Mouse (Mus musculus) yolk sac, embryonic 10.5 days (tissue): ENCODE results near the gene Auts2.
A peak's percentile ranks its signal among the peaks of the same experiment; 100 is the strongest.

Experiments used
- DNase-seq: peaks from one replicate; pipeline ENCODE4 v3.0.0-alpha.2; 2017; ENCODE audit warnings: low spot score

Auts2 gene

DNA sequence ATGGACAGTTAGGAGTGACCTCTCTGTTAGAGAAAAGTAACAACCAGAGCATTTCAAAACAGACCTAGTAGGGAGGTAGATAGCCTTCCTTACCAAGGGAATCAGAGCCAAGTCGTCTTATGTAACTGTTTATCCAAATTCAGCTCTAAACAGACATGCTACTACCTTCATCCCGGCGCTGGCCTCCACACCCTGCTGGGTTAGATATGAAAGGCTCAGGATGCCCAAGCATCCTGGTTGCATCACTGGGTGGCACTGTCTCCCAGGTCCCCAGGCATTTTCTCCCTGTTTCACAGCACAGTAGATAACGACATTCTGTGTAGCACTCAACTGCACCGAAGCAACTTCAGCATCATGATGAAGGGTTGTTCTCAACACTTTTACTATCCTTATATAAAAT, 154.4 kb downstream of the Auts2 start:
- DNase-seq, result no peak

DNA sequence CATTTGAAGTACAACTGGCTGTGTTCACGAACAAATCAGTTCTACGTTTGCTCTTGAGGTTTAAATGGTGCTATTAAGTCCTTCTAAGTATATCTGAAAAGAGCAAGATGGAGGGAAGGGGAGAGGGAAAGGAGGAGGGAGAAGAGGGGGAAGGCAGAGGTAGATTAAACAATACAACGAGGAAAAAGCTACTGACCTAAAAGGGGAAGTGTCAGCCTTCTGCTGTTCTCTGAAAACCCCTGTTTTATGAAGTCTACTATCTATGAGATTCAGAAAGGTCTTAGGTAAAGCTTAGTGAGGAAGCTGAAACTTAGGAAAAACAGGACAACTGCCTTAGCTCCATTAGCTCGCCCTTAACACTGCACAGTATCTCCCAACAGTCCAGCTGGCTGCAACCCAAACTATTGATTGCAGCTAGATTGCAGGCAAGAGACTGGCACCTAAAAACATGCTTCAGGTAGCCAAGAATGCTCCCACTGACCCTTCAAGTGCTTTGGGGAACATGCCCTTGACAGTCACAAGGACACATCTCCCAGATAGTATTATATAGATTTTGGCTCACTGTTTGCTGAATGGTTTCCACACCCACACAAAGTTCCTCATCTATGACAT, 157.8 kb downstream of the Auts2 start:
- no peak for DNase-seq

DNA sequence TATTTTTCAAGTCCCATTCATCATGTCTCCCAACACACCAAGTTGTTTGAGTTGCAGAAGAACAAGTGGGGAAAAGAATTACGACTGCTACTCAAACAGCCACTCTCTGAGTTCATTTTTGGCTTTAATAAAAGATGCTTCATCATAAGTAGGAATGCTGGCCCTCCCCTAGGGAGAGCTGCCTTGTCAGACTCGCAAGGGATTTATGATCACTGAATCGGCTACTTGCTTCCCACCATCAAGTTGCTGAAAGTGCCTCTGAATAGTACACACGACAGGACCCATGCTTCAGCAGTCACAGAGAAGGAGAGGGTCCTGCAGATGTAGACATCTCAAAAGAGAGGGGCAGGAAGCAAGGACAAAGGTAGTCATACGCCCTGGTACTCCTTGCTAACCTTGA, 162.9 kb downstream of the Auts2 start:
- no peak for DNase-seq

DNA sequence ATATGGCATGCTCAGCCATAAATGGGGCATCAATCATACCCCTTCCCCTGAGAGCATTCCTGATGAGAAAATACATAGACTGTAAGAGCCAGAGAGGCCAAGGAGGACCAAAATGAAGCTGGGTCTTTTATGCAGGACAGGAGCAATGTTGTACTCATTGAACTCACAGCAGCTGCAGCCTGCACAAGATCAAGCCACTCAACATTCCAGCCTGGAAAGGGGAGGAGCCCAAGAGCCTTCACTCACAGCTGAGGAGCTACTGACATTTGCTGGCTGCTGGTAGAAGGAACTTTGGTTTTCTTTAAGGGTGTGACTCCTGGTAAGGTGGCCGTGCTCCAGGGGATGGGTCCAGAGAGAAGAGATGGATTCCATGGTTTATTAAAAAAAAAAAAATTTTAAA, 164.2 kb downstream of the Auts2 start:
- DNase-seq, result no peak

DNA sequence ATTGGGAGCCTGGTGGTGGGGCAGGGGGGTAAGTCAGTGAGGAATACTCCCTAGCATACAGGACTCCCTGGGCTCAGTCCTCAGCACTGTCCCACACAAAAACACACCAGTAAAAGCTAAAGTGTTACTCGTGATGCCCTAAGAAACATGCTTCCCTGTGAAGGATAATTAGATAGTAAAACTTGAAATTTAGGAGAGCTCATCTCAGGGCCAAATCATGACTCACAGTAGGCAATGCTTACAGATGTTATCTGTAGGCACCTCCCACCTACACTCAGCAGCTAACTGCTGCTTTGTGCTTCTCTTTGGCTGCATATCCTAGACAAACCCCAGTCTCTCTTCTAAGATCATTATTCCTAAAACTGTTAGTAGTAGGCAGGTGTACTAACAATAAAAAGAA, 168.0 kb downstream of the Auts2 start:
- no peak for DNase-seq

DNA sequence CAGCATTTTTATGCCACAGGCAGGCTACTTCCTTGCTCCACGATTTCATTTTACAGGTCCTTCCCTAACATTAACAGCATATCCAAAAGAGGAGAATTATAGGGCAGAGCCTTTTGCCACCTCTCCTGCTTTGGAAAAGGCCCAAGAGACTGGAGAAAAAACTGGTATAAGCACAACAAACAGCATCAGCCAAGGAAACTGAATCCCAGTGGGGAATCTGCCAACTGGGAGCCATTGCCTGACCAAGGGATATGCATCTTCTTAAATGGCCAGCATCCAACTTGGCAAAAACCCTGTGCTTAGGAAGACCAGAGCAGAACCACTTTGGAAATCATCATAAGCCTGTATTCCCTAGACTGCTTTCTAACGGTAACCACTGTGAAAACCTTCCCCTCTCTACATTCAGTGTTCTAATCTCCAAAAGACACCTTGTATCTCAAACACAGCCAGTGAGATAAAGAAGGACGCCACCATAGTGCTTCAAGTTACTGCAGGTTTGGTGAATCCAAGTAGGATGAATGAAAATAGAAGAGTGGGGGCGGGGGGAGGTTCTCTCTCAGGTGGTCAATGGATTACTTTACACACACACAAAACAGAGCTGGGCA, 169.6 kb downstream of the Auts2 start:
- DNase-seq, result no peak

DNA sequence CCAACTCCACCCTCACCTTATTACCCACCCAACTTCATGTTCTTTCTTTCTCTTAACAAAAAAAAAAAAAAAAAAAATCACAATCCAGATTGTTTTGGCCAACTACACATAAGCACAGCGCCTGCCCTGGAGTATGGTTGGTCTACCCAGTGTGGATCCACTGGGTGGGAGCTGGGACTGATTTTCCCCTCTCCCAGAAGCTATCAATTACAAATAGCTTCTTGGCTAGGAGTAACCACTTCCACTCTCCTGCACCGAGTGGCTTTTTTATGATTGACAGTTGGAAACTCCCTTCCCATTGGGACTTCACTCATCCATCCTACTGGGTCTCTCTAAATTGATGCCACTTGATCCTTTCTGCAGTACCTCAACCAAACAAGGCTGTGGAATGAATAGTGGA, 170.5 kb downstream of the Auts2 start:
- DNase-seq, result no peak

DNA sequence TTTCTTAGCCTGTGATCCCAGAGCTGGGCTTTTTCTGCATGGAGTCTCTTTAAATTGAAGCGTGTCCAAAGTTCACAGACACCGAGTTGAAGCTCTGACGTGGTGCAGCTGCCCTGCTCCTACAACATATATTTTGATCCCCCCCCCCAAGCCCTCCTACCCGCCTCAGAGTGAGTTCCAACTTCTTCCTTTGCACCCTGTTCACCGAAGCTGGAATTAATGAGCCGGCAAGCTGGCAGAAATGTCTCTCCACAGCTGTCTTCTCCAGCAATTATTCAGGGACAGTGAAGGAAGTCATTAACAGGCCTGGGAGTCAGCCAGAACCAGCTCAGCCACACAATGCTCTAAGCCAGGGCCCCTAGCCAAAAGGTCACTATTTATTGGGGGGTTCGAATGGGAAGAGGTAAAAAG, 174.5 kb downstream of the Auts2 start:
- DNase-seq, result peak; percentile 26

DNA sequence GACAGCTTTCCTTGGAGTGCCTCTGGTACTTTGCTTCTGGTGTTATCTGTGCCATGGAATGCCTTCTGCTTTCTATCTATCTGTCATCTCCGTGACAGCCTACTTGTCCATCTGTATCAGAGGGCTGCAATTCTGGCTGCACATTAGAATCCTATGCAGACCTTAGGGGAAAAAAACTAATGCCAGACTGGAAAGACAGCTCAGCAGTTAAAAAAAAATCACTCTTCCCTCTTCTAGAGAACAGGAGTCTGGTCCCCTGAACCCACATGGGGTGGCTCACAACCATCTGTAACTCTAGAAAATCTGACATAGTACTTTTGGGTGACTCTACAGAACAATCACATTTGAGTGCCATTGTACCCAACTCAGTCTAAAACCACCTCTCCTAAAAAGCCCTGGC, 181.9 kb downstream of the Auts2 start:
- DNase-seq, result no peak

DNA sequence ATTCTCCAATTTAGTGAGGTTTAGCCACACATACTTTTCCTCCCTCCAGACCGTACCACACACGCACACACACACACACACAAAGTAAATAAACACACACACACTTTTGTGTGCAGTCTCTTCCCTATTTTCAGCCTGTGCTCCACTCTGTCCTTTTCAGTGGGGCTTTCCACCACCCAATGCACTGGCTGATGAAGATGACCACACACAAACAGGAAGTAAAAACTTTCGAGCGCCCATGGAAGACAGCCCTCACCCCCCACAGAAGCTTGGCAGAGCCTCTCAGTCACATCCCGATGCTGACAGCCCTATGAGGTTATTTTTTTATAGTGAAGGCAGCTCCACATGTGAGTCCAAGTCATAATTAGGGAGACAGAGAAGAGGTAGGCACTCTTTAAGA, 185.4 kb downstream of the Auts2 start:
- no peak for DNase-seq

DNA sequence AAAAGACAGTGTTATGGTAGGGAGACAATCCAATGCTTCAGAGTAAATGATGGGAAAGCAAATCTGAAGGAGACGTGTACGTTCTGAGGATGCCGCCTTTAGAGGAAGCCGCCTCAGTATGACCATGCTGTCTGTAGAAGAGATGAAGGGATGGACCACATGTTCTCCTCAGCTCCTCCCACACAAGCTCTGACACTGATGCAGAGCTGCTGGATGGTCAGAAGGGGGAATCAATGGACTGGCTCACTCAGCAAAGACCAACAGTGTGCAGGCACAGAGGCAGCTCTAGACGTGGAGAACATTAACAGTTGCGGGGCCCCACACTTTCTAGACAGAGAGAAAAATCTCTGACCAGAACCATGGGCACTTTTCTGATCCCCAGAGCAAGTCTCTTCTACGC, 187.2 kb downstream of the Auts2 start:
- DNase-seq, result no peak

DNA sequence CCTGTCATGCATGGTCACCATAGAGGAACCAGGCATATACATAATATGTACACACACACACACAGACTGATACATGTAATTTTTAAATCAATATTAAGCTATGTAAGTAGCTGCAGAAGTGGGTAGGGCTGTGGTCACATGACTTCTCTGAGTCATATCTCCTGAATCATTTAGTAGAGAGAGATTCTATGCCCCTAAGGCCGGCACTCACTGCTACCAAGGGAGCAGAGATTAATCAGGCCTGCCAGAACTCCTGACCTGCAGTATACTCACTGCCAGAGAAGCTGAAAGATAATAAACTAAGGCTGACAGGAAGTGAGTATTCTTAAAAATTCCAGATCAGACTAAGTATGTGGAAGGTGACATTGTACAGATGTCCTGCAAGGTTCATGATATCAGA, 190.7 kb downstream of the Auts2 start:
- no peak for DNase-seq

DNA sequence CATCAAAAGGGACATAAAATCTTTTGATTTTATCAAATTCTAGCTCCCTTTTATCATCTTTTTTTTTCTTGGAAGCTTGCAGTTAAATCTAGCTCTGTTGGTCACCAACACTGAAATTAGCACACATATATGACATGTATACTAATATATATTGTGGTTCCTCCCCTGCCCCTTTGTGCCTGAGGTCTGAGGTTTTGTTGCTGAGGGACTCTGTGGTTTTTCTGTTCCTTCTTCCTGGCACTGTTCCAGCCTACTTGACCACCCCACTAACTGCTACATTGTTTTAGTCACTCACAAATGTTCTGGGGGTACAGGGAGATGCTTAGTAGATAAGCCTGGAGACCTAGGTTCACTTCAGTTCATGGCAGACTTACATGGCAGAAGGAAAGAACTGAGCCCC, 192.0 kb downstream of the Auts2 start:
- no peak for DNase-seq

DNA sequence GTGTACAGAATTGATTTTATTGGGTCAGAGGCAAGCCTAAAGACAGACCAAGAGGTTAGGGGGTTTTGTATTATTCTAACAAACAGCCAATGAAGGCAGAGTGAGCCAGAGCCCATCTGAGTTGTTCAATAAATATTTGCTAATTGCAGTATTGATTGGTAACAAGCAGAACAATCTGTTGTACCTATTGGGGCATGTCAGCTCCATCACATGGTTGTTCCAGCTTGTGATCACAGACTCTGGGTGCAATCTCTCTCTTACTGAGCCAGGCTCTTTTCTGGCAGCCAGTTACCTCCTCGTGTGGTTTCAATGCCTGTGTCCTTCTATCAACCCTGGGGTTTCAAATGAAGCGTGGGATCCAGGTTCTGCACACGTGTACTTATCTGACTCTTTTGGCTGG, 201.8 kb downstream of the Auts2 start:
- no peak for DNase-seq

DNA sequence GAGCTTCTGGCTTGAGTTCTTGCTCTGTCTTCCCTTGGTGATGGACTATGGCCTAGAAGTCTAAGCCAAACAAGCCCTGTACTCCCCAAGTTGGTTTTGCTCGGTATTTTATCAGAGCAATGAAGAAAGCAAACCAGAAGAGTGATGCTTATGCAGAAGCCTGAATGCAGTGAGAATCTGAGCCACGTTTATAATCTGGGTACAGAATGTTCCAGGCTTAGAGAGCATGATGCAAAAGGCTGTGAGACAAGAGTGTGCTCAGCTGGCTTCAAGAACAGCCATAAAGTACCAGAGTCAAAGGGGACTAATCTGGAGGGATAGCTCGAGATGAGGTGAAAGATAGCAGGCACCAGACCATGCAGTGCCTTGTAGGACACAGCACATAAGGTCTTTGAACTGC, 205.5 kb downstream of the Auts2 start:
- no peak for DNase-seq

DNA sequence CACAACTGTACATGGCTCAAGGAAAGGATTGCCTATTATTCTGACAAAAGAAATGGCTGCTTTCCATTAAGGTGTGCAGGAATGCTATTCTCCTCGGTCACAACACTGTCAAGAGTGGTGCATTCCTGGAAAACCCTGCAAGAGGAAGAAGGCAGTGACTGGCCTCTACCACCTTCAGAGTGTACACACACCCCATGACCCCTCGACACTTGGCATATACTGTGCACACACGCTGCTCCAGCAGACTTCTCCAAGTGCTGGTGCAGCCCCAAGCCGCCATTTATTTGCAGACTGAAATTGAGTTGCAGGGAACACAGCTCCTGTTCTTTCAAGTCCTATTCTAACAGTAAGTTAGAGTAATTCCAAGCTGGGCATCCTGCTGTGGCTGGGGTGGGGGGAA, 207.4 kb downstream of the Auts2 start:
- no peak for DNase-seq

DNA sequence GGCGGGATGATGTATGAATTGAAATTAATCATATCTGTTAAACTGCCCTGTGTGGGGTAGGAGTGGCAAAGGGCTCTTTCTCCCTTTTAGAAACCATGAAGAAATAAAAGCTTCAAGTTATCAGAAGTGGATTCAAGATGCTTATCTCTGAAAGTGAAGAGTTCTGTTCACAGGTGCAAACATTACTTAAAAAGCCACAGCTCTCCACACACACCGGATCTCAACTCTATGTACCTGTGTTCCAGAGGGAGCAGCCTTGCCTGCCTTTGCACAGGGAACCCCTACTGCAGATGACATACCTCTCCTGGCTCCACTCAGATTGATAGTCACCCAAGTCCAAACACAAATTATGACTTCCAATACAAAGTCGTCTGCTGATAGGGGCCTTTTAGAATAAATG, 208.3 kb downstream of the Auts2 start:
- DNase-seq, result no peak

DNA sequence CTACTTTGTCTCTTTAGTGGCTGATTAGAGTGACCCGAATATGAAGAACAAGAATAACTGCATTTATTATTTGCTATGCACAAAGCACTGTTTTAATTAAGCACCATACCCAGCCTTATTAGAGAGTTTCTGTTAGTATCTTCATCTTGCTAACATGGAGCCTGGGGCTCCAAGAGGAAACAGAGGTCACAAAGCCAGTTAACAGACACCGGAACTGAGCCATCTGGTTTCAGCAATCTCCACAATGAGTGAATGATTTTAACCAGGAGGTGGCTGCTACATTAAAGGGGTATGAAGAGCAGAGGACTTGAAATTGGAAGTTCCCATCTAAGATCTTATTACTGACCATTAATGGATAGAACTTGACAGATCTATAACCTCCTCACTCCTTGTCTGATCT, 209.4 kb downstream of the Auts2 start:
- no peak for DNase-seq

DNA sequence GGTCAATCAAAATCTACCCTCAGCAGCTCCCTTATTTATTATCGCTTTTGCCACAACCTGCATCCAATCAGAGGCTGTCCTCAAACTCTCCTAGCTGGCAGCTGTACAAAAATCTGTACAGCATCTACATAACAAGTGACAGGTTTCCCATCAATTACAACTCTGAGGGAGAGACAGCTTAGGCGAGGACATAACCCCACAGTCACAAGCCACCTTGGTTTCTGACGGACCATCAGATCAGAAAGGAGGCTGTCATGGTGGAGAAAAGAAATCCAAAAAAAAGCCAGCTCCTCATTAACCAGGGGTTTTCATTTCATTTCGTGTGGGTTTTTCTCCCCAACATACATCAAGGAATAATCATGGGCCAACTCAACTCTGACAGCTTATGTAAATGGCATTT, 210.6 kb downstream of the Auts2 start:
- DNase-seq, result no peak

DNA sequence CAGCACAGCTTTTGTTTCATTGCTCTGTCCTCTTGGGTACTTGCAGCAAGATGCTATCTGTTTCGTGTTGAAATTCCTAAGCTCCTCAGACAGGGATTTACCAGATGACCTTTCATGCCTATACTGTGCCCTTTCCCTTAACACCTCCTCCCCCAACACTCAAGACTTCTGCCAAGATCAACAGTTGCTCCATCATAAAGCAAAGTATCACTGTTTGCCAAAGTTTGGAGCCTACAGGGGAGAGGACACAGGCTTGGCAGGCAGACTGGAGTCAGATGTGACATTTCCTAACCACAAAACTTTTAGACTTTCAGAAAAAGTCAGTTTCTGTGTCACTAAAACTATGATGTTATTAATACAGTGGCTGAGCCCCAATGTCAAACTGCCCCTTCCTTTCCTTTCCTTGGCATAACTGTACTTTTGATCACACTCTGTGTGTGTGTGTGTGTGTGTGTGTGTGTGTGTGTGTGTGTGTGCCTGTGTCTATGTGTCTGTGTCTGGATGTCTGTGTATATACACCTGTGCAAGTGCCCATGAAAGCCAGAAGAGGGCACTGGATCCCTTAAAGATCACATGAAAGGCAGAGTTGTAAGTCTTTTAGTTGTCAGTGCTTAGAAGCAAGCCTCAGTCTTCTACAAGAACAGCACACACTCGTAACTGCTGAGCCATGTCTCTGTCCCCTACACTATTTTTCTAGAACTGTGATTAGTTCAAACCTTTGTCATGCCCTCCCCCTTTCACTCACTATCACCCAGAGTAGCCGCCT, 213.8 kb downstream of the Auts2 start:
- DNase-seq, result no peak

DNA sequence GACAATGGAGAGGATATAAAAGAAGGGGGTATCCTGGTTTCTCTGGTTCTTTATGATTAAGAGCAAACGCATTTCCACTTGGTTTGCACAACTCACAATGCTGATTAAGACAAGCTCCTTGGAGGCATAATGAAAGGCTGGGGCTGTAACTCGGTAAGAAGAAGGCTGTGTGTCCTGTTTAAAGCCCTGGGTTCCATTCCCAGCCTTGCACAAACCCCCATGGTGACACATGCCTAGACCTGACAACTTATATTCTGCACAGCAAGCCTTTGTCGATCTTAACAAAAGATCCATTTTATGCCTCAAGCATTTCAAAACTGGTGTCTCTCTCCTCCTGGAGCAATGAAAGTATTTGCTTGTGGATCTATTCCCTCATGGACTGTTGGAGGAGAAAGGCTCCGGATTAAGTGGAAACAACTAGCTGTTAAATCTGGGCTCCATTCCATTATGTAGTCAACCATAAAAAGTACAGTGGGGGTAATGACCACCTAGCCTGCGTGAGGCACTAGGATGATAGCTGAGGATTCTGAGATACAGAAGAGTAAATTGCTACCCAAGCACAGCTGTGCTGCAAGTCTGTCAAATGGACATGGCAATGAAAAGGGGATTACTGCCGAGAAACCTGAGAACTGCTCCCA, 218.8 kb downstream of the Auts2 start:
- no peak for DNase-seq

DNA sequence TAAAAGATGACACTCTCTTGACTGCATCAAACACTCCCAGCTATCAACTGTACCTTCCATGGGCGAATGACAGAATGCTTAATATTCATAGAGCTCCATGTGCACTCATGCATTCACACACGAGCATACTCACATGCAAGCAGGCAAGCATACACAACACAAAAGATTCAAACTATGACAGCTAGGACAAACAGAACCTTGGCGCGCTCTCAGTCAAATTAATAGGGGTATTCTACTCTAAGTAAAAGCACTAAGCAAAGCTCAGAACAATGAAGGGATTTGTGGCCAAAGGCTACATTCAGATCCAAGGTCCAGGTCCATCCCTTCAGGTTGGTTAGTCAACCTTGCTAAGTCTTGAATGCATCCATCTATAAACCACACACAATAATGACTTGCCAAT, 219.5 kb downstream of the Auts2 start:
- no peak for DNase-seq

DNA sequence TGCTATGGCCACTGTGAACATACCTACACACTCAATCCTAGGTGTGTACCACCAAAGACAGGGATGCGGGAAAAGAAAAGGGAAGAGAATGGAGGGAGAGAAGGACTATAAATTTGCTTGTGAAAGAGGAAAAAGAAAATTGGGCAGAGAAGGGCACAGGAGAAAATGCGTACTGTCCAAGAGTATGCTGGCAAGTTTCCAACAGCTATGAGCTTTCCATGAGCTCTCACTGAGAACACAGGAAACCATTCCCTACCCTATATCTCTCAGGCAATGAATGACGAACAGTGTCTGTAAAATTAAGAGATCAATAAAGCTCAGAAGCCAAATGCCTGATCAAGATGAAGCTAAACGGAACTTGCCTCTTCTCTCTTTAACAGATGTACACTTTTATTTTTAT, 220.2 kb downstream of the Auts2 start:
- DNase-seq, result no peak
